Mouse (Mus musculus): ENCODE measurements around the gene Pfdn6.

DNA sequence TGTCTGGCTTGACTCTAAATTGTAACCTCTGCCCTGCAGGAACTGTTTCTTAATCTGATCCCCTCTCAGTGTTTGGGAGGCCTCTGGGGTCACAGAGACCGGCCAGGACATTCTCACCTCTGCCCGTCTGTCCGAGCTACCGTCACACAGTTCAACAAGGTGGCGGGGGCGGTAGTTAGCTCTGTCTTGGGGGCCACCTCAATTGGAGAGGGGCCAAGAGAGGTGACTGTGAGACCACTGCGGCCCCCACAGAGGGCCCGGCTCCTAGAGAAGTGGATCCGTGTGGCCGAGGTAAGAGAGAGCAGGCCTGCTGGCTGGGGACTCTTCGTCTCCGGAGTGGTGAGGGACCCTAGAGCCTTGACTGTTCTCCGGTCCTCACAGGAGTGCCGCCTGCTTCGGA lies 7.2 kb downstream of the Pfdn6 start:
- no peak for TF ChIP-seq CTCF (IDR thresholded peaks at IDR 0.05; ENCODE audit: low read depth, low read length)
- TF ChIP-seq POLR2A (IDR thresholded peaks at IDR 0.05; ENCODE audit: borderline replicate concordance, low read depth, low read length), result no peak
